Mouse (Mus musculus) 3134 (cell line): ENCODE measurements around the gene Fbxw8.

Experiments
- DNase-seq: peaks from one replicate; pipeline ENCODE4 v3.0.0-alpha.2; 2011; ENCODE audit warnings: low spot score; ENCODE audit not compliant: insufficient read length; ENCODE audit errors: extremely low read depth

Gene Fbxw8

GRCm38 (mm10) chr5:118079354-118079753 lies 75.9 kb downstream of the Fbxw8 start:
- DNase-seq, result peak; percentile 32

- DNase-seq, result no peak
These were observed 76.7 kb downstream of the Fbxw8 start for GRCm38 (mm10) chr5:118078550-118078949.

GRCm38 (mm10) chr5:118076721-118077592 lies 78.3 kb downstream of the Fbxw8 start:
- DNase-seq, result no peak

GRCm38 (mm10) chr5:118073213-118073773 lies 82.0 kb downstream of the Fbxw8 start:
- DNase-seq, result no peak

GRCm38 (mm10) chr5:118071766-118072165 lies 83.5 kb downstream of the Fbxw8 start:
- no peak for DNase-seq

GRCm38 (mm10) chr5:118069315-118069714 lies 85.9 kb downstream of the Fbxw8 start:
- DNase-seq, result peak; percentile 25

GRCm38 (mm10) chr5:118067984-118068494 lies 87.2 kb downstream of the Fbxw8 start:
- DNase-seq, result no peak

GRCm38 (mm10) chr5:118067572-118067971 lies 87.7 kb downstream of the Fbxw8 start:
- no peak for DNase-seq

- peak; percentile 40 for DNase-seq
These were observed 88.4 kb downstream of the Fbxw8 start for GRCm38 (mm10) chr5:118066828-118067227.

- DNase-seq, result no peak
These were observed 89.6 kb downstream of the Fbxw8 start for GRCm38 (mm10) chr5:118065516-118066255.

- no peak for DNase-seq
These were observed 90.9 kb downstream of the Fbxw8 start for GRCm38 (mm10) chr5:118064284-118064901.

- no peak for DNase-seq
These were observed 92.1 kb downstream of the Fbxw8 start for GRCm38 (mm10) chr5:118063181-118063621.

- no peak for DNase-seq
These were observed 93.9 kb downstream of the Fbxw8 start for GRCm38 (mm10) chr5:118061391-118061790.

GRCm38 (mm10) chr5:118059646-118060045 lies 95.6 kb downstream of the Fbxw8 start:
- DNase-seq, result no peak

- DNase-seq, result no peak
These were observed 96.4 kb downstream of the Fbxw8 start for GRCm38 (mm10) chr5:118058858-118059257.

- no peak for DNase-seq
These were observed 97.7 kb downstream of the Fbxw8 start for GRCm38 (mm10) chr5:118057508-118058111.

GRCm38 (mm10) chr5:118053205-118053604 lies 102.1 kb downstream of the Fbxw8 start:
- DNase-seq, result no peak

- no peak for DNase-seq
These were observed 103.1 kb downstream of the Fbxw8 start for GRCm38 (mm10) chr5:118051981-118052662.

GRCm38 (mm10) chr5:118050743-118051142 lies 104.5 kb downstream of the Fbxw8 start:
- no peak for DNase-seq

GRCm38 (mm10) chr5:118048928-118049327 lies 106.3 kb downstream of the Fbxw8 start:
- DNase-seq, result no peak
